Mouse (Mus musculus) testis, adult 2 months (tissue): ENCODE data around the gene Fignl2.

ENCODE experiments used
- CTCF ChIP-seq: fragments of 200-500 bp; IDR thresholded peaks from 2 replicates; pipeline ENCODE4 v1.5.1; 2012; ENCODE audit warnings: low read depth, mild to moderate bottlenecking, inconsistent platforms, low read length, moderate library complexity; ENCODE audit not compliant: control insufficient read depth, insufficient read depth, insufficient replicate concordance
- POLR2A ChIP-seq: fragments of 200-500 bp; IDR thresholded peaks from 2 replicates; pipeline ENCODE4 v1.6.1; 2012; ENCODE audit warnings: low read depth, mild to moderate bottlenecking, inconsistent platforms, low read length, moderate library complexity; ENCODE audit not compliant: control insufficient read depth

GRCm38 (mm10) chr15:101105496-101105994 is 27.2 kb upstream of the Fignl2 start:
- TF ChIP-seq POLR2A (no peak), CTCF (peak; percentile 93)
